Mouse (Mus musculus) cerebellum, adult 18-20 months (tissue): ENCODE data around the gene Rtl8c.
"Not testable (repeated sequence)": the region's sequence is repeated elsewhere in the genome, so short reads cannot be mapped to it uniquely, and the experiment has no call there.

Source experiments
- DNase-seq, 2 experiments: peaks; one replicate each; pipeline ENCODE4 v3.0.0; 2021

Gene Rtl8c

GRCm38 (mm10) chrX:53607242-53608121 is at the start of gene Rtl8c:
Gene Rtl8c, plus strand, starts transcription at chrX:53608032.
- DNase-seq = peak; percentile 75 to 81

- no peak for DNase-seq
Measured at GRCm38 (mm10) chrX:53579311-53579710, 28.5 kb upstream of the Rtl8c start.

- not testable (repeated sequence) for DNase-seq
Measured at GRCm38 (mm10) chrX:53581407-53581806, 26.4 kb upstream of the Rtl8c start.

GRCm38 (mm10) chrX:53583404-53583803 is 24.4 kb upstream of the Rtl8c start:
- not testable (repeated sequence) for DNase-seq

GRCm38 (mm10) chrX:53599993-53600392 is 7.8 kb upstream of the Rtl8c start:
- DNase-seq = peak; percentile 58 to 71

GRCm38 (mm10) chrX:53606176-53606575 is 1.7 kb upstream of the Rtl8c start:
- peak in 1 of 2 experiments; percentile 3 for DNase-seq

GRCm38 (mm10) chrX:53608122-53608813 is 436 bp downstream of the Rtl8c start:
- DNase-seq = peak; percentile 39 to 48

- DNase-seq = peak in 1 of 2 experiments; percentile 4
Measured at GRCm38 (mm10) chrX:53608879-53609278, 1.0 kb downstream of the Rtl8c start, which contains the start of gene Gm14597. Gene Gm14597, minus strand, starts transcription at chrX:53608979.

- DNase-seq = peak; percentile 71 to 77
Measured at GRCm38 (mm10) chrX:53610571-53610970, 2.7 kb downstream of the Rtl8c start.

GRCm38 (mm10) chrX:53611395-53611794 is 3.6 kb downstream of the Rtl8c start:
- DNase-seq = not testable (repeated sequence)

GRCm38 (mm10) chrX:53638107-53638506 is 30.3 kb downstream of the Rtl8c start:
- not testable (repeated sequence) for DNase-seq

GRCm38 (mm10) chrX:53642604-53642979 is 34.8 kb downstream of the Rtl8c start:
- DNase-seq = peak in 1 of 2 experiments; percentile 10

- peak; percentile 81 to 83 for DNase-seq
Measured at GRCm38 (mm10) chrX:53642980-53643961, 35.4 kb downstream of the Rtl8c start, which contains the start of gene Rtl8a. Gene Rtl8a, minus strand, starts transcription at chrX:53643682.

GRCm38 (mm10) chrX:53645885-53646284 is 38.1 kb downstream of the Rtl8c start:
- no peak for DNase-seq

GRCm38 (mm10) chrX:53652917-53653316 is 45.1 kb downstream of the Rtl8c start:
- not testable (repeated sequence) for DNase-seq
